Mouse (Mus musculus): ENCODE results near the gene 4931406P16Rik.
A peak's percentile ranks its signal among the peaks of the same experiment; 100 is the strongest.

4931406P16Rik gene

DNA sequence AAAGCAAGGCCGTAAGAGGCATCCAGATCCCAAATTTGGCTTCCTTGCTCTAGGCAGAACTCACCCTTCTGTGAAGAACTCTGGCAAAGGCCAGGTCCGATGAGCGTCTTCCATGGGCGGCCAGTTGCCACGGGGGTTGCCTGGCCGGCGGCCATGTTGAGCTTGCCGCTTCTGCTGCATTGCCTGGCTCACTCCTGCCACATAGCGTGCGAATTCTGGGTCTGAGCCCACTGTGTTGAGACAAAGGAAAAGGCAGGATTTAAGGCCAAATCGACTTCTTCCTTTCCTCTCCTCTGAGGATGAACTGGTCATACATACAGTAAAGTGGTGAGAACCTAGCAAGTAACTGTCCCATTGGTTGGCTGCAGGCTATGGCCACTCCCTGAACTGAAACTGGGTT, 71.2 kb downstream of the 4931406P16Rik start:
- no peak for DNase-seq

DNA sequence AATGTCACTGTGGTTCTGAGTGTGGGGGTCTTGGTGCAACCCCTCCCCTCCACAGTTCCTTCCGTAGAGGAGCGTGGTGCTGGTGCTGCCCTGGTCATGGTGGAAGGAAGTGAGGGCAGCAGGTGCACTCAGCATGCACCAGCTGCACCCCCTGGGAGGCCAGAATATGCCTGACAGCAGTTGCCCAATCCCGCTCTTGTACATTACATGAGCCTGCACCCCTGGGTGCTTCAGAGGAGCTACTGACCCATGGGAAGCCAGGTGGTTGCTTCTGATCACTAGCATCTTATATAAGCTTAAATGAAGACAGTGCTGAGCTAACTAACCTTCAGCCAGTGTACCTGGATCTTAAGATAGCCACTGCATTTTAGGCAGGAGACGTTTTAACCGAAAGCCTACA, 75.3 kb downstream of the 4931406P16Rik start:
- no peak for DNase-seq

DNA sequence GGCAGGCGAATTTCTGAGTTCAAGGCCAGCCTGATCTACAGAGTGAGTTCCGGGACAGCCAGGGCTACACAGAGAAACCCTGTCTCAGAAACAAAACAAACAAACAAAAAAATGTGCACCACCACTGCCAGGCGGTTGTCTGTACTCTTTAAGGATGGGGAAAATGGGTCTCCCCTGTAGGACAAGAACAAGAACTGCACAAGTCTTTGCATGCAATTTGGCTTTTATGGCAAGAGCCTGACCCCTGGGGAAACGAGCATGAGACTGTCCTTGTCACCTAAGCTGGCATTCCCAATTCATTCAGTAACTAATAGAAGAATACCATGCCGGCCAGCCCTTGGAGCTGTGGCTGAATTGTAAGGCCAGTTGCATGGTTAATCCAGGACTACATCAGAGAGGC, 77.7 kb downstream of the 4931406P16Rik start:
- DNase-seq, result no peak

DNA sequence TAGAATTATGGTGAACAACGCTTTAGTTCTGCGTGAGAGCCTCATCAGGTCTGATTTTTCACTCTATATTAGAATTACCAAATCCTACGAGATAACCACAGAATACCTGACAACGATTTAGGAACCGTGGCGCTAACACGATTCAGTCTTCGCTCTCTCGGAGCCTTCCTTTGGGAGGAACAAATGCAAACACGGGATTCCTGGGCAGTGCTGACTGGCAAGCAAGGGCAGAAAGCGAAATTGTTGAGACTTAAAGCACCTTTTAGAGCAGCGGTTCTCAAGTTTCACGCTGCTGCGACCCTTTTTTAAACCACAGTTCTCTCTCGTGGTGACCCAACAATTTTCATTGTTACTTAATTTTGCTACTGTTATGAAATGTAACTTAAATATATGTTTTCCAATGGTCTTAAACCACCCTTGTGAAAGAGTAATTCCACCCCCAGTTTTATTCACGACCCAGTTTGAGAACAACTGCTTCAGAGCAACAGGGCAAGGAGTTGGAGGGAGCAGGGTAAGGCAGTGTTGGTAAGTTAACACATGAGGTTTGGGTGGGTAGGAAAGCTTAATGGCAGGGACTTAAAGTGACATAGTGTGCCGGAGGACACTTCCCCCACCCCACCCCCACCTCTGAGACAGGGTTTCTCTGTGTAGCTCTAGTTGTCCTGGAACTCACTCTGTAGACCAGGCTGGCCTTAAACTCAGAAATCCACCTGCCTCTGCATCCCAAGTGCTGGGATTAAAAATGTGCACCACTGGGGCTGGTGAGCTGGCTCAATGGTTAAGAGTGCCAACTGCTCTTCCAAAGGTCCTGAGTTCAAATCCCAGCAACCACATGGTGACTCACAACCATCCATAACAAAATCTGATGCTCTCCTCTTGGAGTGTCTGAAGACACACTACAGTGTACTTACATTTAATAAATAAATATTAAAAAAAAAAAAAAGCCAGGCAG, 78.5 kb downstream of the 4931406P16Rik start:
- DNase-seq, result no peak

DNA sequence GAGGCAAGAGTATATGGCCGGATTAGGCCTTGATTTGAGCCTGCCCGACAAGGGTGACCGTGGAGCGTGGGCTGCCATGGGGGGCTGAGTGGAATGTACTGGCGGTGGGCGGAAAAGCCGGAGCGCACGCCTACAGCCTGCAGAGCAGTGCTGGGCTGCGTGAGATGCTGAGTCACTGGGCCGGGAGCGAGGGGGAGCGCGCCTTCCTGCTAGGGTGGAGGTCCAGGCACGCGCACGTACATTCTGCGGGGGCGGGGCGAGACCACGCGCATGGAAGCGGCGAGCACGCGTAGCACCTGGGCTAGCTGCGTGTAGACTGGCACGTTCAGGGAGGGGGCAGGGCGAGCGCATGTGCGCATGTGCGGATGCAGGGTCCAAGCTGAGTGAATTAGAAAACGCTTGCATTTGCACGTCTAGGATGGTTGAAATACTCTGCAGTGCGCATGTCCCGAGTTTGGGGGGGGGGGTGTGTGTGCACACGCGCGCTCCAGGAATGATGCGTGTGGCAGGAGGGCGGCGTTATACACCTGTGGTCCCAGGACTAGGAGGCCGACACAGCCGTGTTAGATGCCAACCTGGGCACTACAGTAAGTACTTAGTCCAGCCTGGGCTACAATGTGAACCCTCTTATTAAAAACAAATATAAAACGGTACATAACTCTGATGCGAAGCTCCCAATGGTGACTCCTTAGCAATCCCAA, 79.3 kb downstream of the 4931406P16Rik start:
- DNase-seq, result peak; percentile 100

DNA sequence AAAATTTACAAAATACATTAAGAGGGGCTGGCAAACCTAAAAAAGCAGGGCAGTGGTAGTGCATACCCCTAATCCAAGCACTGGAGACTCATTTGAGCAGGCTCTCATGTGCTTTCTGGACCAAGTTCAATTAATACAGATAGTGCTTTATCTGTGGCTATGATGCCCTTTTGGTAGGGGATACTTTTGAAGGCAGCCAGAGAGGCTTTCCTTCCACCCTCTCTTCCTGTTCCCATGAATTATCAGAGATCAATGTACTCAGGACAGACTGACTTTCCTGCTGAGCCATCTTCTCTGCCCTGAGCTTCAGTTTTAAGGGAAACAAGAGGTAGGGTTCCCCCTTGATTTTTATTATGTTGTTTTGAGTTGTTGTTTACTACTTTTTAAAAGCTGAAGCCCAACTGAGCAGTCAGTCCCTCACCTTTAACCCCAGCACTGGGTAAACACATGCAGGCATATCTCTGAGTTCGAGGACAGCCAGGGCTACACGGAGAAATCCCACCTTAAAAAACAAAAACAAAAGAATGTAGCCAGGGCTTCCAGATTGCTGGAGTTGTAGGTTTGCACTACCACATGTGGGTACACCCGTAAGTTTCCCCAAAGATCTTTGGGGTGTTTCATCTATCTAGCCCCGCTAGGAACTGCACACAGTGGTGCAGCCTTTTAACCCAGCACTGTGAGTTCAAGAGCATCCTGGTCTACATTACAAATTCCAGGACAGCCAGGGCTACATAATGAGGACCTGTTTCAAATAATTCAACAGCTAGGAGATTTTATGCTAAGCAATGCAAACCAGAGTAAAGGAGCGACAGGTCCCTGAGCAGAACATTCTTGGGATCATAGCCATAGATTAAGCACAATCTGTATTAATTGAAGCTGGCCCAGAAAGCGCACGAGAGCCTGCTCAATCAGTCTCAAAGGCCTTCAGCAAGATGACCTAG, 80.3 kb downstream of the 4931406P16Rik start:
- no peak for DNase-seq

DNA sequence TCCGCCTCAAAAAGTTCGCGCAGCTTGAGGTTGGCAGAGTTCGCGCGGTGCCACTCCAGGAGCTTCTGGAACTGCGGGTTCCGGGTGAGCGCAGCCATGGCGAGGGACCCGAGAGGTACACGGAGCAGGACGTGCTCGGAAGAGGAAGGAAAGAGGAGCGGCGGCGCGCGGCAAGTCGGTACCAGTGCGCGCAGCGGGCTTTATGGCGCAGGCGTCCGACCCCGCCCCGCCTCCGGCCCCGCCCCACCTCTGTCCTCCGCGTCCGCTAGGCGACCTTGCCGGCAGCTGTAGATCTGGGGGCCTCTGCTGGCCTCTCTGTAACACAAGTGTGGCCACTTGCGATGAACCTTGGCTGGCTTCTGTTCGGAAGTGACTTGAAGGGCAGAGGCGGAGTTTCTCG, 83.2 kb downstream of the 4931406P16Rik start, which contains the start of gene Gpi1:
TSS of gene Gpi1 (minus strand) at position 221 of the 400 bp plus-strand sequence.
- DNase-seq, result peak; percentile 82

DNA sequence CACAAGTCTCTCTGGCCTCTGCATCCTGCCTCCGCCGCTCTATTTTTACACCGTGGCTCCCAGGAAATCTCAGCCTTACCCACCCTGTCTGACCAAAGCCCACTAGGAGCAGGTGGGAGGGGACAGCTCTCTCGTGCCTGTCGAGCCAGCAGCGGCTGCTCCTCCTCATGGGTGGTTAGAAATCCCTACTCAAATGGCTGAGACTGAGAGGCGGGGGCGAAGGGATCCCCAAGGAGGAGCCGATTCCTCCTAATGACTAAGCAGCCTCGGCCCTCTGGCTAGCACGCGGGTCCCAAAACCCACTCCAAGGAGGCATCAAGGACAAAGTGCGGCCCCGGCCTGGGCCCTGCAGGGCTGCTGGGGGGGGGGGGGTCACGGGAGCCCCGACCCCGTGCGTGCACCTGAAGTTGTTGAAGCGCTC, 83.7 kb downstream of the 4931406P16Rik start:
- DNase-seq, result peak; percentile 77

DNA sequence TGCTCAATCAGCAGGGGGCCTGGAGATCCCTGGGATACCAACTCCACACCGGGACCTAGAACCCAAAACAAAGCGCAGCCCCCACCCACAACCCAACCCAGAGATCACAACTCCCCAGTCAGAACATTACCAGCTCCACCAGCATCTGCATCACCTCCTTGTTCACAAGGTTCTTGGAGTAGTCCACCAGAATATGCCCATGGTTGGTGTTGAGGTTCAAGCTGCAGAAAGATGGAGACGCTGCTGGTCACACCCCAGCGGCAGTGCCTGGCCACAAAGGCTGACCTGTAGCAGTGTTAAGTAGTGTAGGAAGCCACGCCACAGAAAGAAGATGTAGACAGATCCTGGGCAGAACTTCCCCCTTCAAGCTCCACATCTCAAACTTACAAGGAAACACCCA, 84.2 kb downstream of the 4931406P16Rik start:
- DNase-seq, result no peak

DNA sequence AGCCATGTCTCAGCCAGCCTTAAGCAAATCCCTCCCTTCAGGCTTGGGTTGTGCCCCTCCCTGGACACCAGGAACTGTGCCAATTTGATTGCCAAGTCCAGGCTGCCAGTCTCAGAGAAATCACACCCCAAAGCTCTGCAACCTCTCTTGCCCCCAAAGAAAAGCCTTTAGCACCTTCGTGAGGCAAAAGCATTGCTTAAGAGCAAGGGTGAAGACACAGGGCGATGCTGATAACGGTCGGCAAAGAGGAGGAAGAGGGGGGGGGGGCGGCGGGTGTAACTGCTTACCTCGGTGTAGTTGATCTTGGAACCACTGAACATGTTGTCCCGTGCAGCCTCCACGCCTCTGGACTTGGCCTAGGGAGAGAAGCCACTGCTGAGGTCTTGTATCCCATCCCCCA, 84.7 kb downstream of the 4931406P16Rik start:
- no peak for DNase-seq

DNA sequence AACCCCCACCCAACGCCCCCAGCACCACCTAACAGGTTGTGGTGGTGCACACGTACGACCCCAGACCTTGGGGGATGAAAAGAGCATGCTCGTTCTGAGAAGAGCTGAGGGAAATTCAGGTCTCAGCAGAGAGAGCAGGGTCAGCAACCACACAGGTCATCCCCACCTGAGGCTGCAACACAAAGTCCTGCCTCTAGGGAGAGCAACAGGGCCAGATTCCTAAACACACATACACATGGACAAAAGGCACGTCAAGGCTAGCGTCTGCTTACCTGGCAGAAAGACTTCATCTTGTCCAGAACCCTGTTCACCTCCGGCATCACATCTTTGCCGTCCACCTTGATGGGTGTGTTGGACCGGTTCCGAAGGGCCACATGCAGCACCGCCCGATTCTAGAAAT, 86.5 kb downstream of the 4931406P16Rik start:
- DNase-seq, result no peak

DNA sequence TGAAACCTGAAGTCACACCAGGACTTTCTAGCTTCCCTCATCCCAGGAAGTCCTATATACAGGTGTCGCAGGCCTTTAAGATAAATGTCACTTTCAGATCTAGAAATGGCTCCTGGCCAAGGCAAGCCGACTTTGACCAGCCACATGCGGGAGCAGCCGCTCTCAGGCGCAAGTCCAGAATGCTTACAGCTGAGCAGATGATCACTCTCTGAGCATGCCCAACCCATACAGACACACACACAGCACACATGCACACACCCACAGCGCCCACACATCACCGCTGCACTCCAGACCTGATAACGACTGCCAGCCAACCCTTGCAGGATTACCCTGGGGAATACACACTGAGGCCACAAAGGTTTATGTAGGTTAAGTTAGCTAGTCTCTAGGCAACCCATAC, 87.3 kb downstream of the 4931406P16Rik start:
- DNase-seq, result peak; percentile 58

DNA sequence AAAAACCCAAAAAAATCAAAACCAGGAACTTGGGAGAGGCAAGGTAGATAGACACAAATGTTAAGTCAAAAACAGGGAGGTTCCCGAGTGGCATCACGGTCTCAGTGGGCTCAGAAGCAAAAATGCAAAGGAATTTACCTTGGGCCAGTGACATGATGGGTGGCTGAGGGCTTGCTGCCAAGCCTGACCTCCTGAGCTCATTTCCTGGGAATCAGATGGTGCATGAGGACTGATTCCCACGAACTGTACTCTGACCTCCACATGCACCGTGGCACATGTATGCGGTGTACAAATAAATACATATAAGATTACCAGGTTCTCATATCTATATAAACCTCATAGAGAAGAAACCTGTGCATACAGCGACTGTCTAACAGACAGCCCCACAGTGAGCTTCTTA, 89.0 kb downstream of the 4931406P16Rik start:
- no peak for DNase-seq

DNA sequence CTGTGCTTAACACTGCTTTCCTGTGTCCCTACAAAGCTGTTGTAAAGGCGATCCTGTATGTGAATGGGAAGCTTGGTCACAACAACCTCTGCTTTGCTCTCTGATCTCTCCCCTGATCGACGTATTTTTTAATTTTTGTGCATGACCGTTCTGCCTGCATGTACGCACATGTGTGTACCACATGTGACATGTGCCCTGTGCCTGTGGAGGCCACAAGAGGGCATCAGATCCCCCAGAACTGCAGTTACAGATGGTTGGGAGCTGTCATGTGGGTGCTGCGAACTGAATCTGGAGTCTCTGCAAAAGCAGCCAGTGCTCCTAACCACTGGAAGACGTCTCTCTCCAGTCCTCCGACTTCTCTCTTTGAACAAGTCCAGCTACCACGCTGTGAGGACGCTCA, 91.0 kb downstream of the 4931406P16Rik start:
- no peak for DNase-seq

DNA sequence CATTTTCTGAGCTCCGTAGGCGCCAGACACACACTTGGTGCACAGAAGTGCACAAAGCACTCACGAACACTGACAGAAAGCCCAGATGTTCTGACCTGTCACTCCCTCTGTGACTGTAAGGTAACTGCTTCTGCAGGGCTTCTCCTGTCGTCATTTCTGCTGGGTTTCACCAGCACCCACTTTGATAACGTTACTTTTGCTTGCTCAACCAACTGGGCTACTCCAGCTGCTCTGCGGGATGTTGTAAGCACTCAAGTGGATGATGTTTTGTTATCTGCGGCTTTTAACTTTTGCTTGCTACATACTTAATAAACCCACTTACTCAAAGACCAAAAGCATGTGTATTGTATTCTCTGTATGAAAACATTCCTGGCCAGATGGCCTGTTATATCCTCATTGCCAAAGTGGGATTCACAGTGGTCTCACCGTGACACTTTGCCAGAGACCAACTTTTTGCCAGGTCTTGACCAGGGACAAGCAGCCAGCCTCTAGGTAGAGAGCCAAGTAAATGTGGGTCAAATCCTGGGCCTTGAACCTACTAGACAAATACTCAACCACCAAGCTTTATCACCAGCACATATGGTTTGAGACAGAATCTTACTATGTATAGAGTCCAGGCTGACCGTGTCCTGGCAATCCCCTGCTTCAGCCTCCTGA, 91.6 kb downstream of the 4931406P16Rik start:
- no peak for DNase-seq

DNA sequence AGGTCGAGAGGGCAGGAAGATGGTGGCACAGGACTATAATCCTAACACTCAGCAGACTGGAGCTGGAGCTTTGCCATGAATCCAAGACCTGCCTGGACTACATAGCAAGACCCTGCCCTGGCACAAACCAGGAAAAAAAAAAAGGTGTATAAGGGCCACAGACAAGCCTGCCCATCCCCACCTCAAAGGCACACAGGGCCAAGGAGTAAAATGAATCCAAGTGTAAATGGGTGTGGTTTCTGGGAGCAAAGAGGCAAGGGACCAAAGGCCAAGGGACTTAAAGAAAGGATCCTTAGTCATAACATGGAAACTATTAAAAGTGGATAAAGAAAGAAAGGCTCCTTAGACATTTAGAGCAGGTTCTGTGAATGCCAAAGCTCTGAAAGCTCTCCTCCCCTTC, 94.9 kb downstream of the 4931406P16Rik start:
- no peak for DNase-seq

DNA sequence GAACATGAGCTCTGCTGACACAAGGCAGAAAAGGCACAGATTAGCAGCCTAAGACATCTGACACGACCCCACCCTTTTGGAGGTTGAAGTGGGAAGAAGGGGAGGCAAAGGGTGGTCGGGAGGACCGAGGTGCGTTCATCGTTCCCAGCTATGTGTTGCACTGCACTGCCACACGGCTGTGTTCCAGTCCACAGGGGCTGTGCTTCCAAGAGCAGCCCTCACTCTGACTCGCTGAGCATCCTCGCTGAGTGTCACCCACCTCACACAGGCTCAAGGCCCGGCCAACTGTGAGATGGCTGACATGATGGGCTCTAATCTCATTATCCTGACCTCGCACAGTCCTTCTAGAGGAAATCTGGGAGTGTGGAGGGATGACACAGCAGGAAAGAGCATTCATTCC, 96.9 kb downstream of the 4931406P16Rik start:
- DNase-seq, result no peak

DNA sequence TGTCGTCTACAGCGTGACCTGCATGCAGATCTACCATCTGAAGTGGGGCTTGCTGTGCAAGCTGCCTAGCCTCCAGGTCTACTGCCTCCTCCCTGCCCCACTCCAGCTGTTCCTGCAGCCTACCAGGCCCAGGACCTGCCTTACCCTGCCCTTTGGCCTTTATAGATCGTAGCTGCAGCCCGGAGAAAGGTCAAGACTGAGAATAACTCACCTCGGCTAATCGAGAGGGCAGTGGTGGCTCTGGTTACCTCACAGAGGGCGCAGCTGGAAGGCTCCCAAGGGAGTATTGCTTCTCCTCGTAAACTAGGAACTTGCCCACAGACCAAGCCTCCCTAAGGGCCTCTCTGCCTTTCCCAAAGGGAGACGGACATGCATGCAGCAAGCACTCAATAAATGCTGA, 97.9 kb downstream of the 4931406P16Rik start:
- DNase-seq, result no peak

DNA sequence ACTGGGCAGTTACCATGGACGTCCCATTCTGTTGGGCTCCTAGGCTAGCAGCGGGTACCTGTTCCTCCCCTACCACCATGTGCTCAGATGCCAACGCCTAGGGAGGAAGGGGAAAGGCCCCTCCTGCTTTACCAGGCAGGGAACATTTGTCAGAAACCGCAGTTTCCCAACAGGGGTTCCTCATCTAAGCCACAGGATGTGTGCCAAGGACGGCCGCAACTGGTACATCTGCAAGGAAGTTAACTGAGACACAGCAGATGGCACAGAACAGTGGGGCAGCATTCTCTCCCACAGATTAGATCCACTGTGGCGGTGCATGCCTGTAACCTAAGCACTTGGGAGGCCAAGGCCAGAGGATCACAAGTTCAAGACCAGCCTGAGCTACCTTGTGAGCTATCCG, 98.7 kb downstream of the 4931406P16Rik start:
- no peak for DNase-seq

DNA sequence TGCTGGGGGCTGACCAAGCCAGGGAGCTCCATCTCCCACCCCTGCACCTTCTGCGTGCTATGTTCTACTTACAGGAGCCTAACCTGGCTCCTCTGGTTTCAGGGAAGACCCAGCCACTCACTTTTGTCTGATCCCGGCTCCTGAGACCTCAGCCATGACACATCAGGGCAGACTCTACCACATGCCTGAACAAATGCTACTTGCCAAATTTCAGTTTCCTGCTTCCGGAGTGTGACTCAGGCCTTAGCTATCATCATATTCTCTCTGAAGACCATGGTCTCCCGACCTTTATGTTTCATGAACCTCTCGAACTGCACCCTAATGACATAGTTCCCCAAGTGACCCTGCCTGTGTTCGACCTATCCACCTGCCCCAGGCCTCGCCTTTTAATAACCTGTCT, 100.1 kb downstream of the 4931406P16Rik start:
- no peak for DNase-seq

DNA sequence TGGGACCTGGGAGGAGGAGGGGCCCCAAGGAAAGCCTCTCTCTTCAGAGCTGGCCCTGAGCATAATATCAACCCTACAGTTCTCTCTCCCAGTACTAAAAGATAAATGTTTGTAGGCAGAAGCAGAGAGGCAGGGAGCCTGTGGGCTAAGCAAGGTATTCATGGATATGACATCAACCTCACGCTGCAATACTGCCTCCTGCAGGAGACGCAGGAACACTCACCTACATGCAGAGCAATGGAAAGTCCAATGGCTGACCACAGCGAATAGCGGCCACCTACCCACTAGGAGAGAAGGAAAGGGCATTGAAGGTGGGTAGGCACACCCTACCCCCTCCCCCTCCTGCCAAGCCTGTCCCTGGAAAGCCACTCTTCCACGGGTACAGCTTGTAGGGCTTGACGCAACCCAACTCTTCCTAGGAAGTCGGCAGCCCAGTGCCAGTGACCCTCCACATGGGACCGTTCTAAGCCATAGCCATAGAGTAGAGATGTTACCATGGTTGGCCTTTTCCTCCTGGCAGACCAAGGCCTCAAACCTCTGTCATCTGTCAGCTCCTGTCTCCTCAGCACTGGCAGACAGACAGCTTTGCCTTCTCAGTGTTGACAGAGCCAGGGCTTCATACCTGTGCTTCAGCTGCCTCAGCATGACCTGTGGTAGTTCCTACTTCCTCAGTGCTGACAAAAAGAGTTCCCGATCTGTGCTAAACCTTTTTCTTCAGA, 105.2 kb downstream of the 4931406P16Rik start:
- no peak for DNase-seq

DNA sequence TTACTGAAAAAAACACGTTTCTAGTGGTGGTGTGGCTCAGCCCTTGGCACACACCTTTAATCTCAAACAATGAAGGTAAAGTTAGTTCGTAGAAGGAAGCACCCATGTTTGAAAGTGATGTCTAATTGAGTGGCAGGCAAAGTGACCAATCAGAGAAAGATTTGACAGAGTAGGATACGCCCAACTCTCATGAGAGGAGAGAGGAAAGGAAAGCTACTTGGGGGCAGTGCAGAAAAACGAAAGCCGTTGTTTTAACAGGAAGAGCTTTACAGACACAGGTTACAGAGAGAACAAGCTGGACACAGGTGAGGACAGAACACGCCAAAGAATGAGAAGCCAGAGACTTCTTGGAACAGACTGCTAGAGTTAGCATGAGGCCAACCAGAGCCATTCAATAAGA, 107.0 kb downstream of the 4931406P16Rik start:
- no peak for DNase-seq

Data from right cerebral cortex, adult 18-20 months (tissue).